Mouse (Mus musculus) T-helper 1 cell (primary cell): Measurements from ENCODE around the gene Ccdc47.
"Not testable (repeated sequence)": the region's sequence is repeated elsewhere in the genome, so short reads cannot be mapped to it uniquely, and the experiment has no call there.

Experiments used
- in situ Hi-C: fragments of 300-600 bp; cut with MboI, MseI; formaldehyde crosslinking; loops from one replicate; pipeline ENCODE4 v1.15.1; 2025; ENCODE audit warnings: high pct_unique_total_duplicates

Ccdc47 gene

DNA sequence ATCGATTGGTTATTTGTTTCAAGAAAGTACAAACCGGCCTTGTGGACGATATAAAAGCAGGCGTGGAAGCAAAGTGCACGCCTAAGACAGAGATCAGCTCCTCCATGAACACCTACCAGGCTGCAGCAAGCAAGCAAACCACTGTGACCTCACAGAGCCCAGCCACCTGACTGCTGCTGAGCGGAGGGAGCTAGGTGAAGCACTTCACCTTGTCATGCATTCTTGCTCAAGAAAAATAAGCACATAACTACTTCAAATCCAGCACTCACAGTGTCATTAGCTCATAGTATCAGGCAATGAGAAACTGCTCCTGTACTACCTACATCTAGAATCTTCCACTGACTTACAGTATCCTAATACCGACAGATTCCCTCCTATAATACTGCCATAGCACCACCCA is 16.1 kb downstream of the Ccdc47 start:
- in situ Hi-C loops, result not testable (repeated sequence)

DNA sequence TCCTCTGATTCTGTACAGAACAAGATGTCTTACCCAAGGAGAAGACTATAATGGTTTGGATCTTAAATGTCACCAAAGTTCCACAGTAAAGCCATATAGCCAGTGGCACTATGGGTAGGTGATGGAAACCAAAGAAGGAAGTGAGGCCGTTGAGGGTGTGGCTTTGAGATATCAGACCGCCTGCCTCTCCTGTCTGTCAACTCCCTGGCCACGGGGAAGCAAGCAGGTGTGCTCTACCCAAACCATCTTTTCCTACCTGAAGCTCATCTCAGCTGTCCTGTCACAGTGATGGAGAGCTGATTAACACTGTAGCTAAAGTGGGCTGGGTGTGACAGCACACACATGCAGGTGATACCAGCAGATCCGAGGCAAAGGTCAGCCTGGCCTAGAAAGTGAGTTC is 17.9 kb downstream of the Ccdc47 start:
- in situ Hi-C loops, result no loop called here

DNA sequence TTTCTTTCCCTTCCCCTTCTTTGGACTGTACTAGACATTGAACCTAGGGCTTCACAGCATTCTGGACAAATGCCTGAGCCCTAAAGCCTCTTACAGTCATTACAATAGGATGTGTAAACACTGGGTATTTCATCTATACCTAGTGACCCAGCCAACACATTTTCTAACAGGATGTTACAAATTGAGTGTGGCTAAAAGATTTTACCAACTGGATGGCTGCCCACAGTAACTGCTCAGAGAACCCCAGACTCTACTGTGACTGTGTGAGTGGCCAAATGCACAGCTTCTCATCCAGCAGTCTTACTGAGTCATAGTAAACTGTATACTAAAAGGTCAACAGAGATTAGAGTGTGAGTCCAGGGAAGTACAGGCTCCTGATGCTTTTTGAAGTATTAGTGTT is 20.8 kb downstream of the Ccdc47 start:
- in situ Hi-C loops, result no loop called here

DNA sequence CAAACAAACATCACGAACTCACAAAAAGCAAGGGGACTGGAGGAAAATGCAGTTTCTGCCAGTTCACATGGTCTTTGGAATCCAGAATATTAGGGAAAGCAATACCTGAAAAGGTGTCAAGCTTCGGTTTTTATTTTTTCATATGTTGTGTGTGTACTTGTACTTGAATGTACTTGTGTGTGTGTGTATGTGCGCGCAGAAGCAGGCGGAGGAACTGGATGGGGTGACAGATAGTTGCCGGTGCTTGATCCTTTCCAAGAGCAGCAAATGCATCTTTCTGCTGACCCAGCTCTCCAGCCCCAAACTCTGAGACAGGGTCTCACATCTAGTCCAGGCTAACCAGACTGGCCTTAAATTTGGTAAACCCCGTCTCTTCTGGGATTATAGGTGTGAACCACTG is 21.3 kb downstream of the Ccdc47 start:
- in situ Hi-C loops, result no loop called here

DNA sequence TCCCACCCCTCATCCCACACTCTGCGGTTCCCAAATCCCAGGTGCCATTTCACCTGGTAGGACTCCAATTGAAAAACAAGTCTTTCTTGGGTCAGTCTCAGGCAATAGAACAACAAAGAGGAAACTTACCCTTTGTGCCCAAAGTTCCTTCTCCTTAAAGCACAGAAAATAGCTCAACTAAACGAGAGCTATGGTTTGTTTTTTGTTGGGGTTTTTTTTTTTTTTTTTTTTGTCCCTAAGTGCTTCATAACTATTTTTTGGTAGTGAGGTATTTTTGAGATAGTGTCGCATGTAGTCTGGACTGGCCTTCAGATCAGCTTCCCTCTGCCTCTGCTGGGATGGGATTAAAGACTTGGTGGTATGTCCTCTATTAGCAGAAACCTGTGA is 22.0 kb downstream of the Ccdc47 start:
- in situ Hi-C loops, result no loop called here

DNA sequence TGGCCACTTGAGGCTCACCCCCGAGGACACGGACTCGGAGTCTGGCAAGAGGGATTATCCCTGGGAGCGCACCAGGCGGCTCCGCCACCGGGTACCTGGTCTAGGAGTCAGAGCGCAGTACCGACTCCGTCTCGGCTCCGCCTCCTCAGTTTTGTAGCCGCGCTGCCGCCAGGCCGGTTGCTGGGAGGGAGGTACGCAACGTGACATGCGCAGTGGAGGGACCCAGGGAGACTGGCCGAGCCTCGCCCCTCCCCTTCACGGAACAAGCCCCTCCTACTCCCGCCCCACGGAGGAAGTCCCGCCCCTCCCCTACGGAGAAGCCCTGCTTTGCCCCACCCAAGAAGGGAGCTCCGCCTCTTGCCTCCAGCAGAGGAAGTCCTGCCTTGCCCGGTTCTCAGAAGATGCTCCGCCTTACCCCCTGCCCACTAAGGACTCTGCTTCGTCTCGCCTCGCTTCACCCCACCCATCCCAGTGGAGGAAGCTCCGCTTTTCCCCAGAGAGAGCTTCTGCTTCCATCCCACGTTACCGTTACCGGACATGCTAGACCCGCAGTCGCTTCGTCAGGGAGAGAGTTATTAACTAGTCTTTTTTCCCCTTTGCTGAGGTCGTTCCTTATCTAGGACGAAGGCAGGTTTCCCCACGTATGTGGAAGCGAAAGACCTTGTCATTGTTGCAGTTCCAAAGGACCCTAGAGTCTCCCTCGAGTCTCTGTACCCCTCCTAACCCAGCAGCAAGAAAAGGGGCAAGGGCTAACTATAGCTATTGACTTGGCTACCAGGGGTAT is 22.6 kb downstream of the Ccdc47 start:
- in situ Hi-C loops, result no loop called here

DNA sequence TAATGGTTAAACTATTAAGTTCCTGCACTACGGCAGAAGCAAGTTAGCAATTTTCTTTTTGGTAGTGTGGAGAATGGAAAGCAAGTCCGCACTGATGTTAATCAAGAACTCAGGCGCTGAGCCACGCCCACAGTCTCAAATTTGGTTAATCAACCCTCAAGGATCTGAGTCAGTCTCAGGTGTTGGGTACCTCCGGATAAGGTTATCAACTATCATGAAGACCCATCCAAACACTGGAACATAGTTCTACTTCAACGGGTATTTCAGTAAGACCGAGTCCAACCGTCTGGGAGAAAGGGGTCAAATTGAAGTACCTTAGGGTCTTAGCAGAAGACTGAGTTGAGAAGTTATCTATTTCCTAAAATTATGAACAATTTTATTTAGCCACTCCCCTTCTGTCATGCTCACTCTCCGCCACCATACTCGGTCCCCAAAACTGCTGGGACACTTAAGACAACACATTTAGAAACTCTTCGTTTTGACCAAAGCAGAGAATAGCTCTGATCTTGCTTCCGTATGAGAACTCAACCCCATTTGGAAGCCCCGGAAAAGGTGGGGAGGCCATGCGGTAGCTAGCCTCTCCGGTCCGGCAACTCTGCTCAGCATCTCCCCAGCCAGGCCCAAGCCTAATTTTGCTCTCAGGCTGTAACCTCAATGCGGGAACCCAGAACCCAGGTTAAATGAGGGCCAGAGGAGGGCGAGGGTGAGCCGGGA is 23.3 kb downstream of the Ccdc47 start:
- in situ Hi-C loops, result no loop called here

DNA sequence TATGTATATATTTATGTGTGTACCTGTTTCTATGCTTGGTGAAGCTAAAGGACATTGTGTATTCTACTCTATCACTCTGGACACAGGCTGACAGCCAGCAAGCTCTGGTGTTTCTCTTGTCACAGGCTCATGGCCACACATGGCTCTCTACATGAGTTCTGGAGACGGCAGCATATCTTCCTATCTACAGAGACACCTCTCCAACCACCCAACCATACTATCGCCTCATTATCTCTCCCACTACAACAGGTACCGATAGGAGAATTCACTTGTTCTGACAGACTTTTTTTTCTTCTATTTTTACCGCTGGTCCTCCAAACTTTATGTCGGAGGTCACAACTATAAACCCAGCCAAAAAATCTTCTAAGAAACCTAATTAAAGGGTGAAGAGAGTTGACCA is 23.9 kb downstream of the Ccdc47 start:
- in situ Hi-C loops, result no loop called here

DNA sequence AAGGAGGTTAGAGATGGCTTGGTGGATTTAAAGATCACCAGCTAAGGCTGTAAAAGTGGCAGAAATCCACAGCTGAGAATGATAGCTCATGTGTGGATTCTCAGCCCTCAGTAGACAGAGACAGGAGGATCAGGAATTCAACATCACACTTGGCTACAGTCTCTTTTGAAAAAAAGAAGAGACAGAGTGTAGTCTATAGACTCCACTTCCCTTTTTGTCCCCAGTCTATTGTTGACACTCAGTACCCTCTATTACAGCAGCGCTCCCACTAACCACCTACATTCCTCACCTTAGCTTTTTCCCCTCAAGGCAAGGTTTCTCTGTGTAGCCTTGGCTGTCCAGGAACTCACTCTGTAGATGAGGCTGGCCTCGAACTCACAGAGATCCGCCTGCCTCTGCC is 24.4 kb downstream of the Ccdc47 start:
- in situ Hi-C loops, result no loop called here

DNA sequence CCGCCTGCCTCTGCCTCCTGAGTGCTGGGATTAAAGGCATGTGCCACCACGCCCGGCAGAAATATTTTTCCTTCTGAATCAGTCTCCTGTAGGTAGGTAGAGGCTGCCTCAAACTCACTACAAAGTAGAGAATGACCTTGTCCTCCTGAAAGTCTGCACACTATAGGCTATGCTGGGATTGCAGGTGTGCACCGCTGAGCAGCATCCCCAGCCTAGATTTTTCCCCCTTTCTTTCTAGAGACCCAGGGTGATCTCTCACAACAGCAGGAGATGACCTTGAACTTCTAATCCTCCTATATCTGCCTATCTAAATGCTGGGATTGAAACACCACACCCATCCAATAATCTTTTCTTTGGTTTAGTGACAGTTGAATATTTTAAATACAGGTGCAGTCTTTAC is 28.8 kb downstream of the Ccdc47 start:
- in situ Hi-C loops, result loop anchor here (10.0 kb wide), 1 partner anchor 263 kb away; no protein-coding TSS in a partner anchor

DNA sequence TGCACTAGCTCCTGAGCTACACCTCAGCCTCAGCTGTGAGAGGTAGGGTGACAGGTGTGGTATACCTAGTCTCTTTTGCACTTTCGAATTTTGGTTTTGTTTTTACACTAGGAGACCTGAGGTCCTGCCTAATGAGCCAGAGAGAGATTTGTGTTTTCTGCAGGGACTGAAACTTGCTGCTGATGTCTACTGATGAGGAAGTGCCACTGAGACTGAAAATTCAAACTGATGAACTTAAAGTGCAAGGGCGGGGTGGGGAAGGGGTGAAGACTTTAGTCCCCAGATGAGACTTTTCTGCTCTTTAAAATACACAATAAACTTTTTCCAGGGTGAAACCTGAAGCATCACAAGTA is 35.7 kb downstream of the Ccdc47 start:
- in situ Hi-C loops, result loop anchor here (10.0 kb wide), 1 partner anchor 256 kb away; no protein-coding TSS in a partner anchor

DNA sequence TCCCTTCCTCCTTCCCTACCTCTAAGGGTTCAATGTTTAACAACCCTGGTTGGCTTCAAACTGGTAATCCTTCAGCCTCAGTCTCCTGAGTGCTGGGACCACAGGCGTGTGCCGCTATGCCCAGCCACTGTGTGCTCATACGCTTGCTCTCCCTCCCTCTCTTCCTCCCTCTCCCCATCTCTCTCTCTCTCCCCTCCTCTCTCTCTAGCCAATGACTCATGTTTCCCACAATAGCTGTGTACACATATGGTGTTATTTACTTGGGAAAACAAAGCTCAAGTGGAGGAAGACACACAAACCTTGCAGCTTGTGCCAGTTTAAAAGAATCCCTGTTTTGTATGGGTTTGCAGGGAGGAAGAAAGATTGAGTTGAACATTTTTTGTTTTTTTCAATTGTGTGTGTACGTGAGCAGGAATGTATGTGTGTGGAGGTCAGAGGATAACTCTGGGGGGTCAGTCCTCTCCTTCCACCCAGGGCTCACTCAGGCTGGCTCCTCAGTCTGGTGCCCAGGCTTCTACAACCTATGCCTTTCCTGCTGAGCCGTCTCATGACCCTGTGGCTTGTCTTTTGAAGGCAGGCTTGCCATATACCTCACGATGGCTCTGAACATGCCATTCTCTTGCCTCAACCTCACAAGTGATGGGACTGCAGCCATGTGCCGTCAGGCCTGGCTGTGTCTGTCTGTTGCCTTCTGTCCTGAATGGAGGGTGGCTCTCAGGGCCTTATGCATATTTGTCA is 36.3 kb downstream of the Ccdc47 start:
- in situ Hi-C loops, result loop anchor here (10.0 kb wide), 1 partner anchor 255 kb away; no protein-coding TSS in a partner anchor

DNA sequence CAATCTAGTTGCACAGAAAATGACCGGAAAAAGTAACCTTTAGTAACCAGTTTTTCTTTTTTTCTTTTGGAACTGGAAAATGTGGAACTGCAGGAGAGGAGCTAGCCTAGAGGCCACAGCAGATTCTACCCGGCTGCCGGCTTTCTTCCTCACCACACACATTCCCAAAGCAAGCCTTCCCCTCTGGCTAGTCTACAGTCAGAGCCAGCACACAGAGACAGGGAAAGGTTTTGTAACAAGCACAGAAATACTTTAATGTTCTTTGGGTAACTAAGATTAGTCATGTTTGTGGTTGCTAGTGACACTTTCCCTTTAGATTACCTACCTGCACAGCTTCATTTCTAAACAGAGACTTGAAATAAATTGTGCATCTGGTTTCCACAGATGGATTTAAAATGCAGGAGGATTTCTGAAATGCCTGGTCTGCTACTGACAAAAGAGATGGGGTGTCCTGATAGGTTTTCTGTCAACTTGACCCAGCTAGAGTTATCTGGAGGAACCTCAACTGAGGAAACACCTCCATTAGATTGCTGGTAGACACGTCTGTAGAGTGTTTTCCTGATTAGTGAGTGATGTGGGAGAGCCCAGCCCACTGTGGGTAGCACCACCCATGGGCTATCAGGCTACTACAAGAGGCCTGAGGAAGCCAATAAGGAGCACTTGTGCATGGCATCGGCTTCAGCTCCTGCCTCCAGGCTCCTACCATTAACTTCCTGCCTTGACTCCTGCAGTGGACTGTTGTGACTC is 37.9 kb downstream of the Ccdc47 start:
- in situ Hi-C loops, result no loop called here

DNA sequence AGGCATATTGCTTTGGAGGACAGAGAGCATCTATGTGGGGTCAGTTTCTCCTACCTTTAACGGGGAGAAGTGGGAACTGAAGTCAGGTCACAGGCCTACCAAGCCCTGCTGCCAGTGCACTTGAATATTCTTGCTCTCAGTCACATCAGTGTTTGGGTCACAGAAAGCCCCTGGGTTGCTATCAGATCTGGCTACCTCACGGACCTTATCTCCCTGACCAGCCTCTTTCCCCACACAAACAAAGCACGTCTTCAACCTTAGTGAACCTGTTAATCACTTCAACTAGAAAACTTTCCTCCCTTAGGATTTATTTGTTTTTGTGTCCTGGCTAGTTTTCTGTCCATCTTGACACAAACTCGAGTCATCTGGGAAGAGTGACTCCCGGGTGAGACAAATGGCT is 39.8 kb downstream of the Ccdc47 start:
- in situ Hi-C loops, result no loop called here

DNA sequence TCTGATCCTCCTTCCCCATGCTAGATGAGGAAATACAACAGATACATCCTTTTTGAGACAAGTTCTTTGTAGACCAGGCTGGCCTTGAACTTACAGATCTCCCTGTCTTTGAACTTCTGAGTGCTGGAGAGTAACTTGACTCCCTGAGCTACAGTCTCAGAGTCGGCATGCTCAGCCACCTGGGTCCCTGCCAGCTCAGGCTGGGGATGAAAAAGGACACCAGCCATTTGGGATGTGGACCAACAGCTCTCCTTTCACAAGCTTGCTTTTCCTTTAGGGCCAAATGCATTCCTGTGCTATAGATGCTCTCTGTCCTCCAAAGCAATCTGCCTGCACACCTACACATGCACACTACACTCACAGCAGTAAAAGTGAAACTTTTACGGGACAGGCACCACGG is 41.1 kb downstream of the Ccdc47 start:
- in situ Hi-C loops, result no loop called here

DNA sequence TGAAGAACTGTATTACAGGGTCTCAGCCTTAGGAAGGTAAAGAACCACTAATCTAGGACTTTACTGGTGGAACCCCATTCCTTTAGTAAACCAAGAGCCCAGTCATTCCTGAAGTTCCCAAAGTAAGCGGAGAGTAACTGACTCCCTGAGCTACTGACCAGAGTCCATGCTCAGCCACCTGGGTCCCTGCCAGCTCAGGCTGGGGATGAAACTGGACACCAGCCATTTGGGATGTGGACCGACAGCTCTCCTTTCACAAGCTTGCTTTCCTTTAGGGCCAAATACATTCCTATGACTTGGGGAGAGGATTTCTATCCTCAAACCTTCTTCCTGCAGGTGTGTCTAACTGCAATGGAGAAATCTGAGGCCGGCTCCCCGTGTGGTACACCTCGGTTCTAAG is 41.8 kb downstream of the Ccdc47 start:
- in situ Hi-C loops, result no loop called here

DNA sequence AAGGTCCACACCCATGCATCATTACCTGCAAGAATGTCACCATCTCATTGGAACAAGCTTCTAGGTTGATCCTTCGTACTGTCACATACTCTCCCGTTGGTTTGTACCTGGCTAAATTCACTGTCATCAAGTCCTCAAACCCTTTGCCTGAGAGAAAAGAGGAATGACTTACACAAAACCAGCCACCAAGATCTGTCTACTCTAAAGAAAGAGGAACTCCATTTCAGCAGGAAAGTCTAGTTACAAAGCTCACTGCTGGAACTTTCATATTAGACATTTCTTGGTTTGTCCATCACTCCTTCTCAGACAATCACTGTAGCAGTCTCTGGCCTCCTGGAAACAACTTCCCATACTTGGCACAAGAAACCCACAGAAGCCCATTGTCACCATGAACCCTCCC is 42.9 kb downstream of the Ccdc47 start:
- in situ Hi-C loops, result no loop called here

DNA sequence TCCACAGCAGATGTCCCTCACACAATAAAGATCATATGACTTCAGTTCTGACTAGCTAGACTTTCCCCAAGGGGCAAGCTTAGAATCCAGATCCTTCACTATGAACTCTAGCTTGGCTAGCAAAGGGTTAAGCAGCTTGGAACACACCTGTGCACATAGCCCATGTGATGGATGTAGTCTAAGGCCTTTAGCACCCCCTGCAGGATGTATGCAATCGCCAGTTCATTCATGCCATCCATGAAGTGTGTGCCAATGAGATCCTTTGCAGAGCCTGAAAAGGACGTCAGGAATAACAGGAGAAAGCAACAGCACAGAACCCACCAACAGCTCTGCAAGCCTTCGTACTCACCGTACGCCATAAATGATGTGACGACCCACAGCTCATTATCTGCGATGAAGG is 45.3 kb downstream of the Ccdc47 start:
- in situ Hi-C loops, result no loop called here

DNA sequence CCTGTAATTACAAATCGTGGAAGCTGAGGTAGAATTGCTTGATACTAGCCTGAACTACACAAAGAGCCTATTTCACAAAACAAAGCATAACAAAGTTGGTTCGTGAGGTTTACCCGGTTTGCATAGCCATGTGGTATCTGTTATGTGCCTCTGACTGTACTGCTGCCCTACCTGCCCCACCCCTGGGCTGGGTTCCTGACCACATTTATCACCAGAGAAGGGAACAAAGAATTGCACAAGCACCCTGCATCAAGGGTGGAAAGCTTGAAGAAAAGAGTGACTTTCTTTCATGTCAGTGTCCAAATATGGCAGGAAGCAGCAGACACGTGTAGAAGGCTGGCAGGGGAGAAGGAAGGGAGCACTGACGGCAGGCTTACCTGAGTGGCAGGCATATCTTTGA is 48.7 kb downstream of the Ccdc47 start:
- in situ Hi-C loops, result no loop called here

DNA sequence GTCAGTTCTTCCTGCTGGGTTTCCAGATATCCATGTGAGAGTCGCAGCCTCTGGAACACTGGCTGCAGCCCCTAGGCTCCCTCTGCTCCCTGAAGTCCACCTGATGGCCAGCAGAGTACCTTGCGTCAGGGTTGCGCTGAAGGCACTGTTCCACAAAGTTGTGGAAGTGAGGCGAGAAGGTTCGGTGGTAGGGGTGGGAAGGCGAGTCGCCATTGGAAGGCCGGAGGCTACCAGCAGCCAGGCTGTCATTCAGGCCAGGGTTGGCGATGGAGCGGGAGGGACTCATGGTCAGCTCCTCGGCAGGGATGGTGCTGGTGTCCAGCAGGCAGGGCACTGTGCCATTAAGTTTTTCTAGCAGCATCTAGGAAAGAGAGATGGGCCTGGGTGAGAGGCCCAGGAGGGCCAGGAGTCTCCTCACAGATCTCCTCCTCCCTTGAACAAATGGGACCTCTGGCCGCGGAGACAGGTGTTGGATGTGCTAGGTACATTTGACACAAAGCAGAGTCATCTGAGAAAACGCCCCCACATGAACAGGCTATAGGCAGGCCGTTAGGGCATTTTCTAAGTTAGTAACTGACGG is 51.5 kb downstream of the Ccdc47 start:
- in situ Hi-C loops, result no loop called here

DNA sequence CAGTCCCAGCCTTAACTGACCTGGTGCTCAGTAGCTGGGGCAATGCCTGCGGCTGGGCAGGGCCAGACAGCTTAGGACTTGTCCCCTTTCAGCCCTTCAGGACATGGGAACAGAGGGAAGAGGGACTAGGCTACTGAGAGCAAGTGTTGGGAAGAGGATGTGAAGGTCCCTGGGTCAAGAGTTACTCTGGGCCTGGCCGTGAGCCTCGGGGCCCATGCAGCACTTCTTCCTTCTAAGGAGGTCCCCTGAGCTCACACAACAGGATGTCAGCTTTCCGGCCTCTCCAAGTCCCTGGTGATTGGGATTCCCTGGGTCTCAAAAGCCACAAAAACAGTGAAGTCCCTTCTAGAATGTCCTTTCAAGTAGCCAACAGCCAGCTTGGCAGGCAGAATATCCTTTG is 52.6 kb downstream of the Ccdc47 start:
- in situ Hi-C loops, result no loop called here

DNA sequence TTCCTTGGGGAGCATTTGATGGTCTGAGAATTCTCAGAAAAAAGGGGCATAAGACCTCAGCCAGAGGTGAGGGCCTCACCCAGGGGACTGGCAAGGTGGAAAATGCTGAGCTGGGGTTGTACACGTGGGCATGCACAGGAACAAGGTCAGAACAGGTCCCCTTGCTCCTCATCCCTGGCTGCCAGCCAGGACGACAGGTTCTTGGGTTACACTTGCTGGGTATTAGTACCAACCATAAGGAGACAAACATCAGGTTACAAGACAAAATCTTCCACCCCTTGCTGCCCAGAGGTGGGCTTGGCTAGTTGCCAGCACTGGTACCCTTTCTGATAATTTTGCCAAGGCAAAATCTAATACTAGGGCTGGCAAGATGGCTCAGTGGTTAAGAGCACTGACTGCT is 53.9 kb downstream of the Ccdc47 start:
- in situ Hi-C loops, result no loop called here
